Mouse (Mus musculus) left cerebral cortex, postnatal 10 days (tissue): ENCODE measurements around the gene Zfp148. TPM values are rescaled to one million over a fixed set of nuclear protein-coding genes. Genes with fewer than 3 reads are reported as not detected.
A peak's percentile ranks its signal among the peaks of the same experiment; 100 is the strongest.
"Not testable (repeated sequence)": the region's sequence is repeated elsewhere in the genome, so short reads cannot be mapped to it uniquely, and the experiment has no call there.

Experiments used
- DNase-seq, 2 experiments: peaks; one replicate each; pipeline ENCODE4 v3.0.0; 2021 to 2022; ENCODE audit warnings: low spot score in 2 of 2, mixed read lengths in 1 of 2; ENCODE audit errors: extremely low spot score in 1 of 2
- intact Hi-C: fragments of 180-260 bp; cut with DNase I; formaldehyde crosslinking; loops from one replicate; pipeline ENCODE4 v1.15.1; 2025
- total RNA-seq, 2 experiments: library from RNA; stranded (reverse); gene quantifications; 2 replicates each; pipeline ENCODE4 v1.2.3; 2021

Zfp148 gene
- total RNA-seq, 2 experiments from 2014 or later = 86.2 to 99.7 TPM

GRCm38 (mm10) chr16:33431660-33432059 lies 51.0 kb downstream of the Zfp148 start:
- no peak for DNase-seq
- intact Hi-C loops = no loop called here

- intact Hi-C loops = no loop called here
- DNase-seq = no peak
Observed at GRCm38 (mm10) chr16:33441065-33441464, 60.4 kb downstream of the Zfp148 start.

GRCm38 (mm10) chr16:33446830-33447229 lies 66.2 kb downstream of the Zfp148 start:
- DNase-seq = no peak
- intact Hi-C loops = no loop called here

GRCm38 (mm10) chr16:33453826-33454225 lies 73.2 kb downstream of the Zfp148 start:
- intact Hi-C loops = no loop called here

GRCm38 (mm10) chr16:33454306-33454705 lies 73.7 kb downstream of the Zfp148 start:
- DNase-seq = no peak
- intact Hi-C loops = no loop called here

More at GRCm38 (mm10) chr16:33453826-33454225, 73.2 kb downstream of the Zfp148 start:
- DNase-seq = no peak

GRCm38 (mm10) chr16:33455263-33455910 lies 74.8 kb downstream of the Zfp148 start:
- intact Hi-C loops = no loop called here
- DNase-seq = no peak

GRCm38 (mm10) chr16:33459101-33459500 lies 78.5 kb downstream of the Zfp148 start:
- DNase-seq = no peak
- intact Hi-C loops = no loop called here

- DNase-seq = no peak
- intact Hi-C loops = no loop called here
Observed at GRCm38 (mm10) chr16:33461416-33461815, 80.8 kb downstream of the Zfp148 start.

- intact Hi-C loops = no loop called here
- peak; percentile 31 to 59 for DNase-seq
Observed at GRCm38 (mm10) chr16:33464509-33465241, 84.0 kb downstream of the Zfp148 start.

- intact Hi-C loops = no loop called here
Observed at GRCm38 (mm10) chr16:33465242-33465614, 84.6 kb downstream of the Zfp148 start.

GRCm38 (mm10) chr16:33467451-33467850 lies 86.8 kb downstream of the Zfp148 start:
- no peak for DNase-seq
- intact Hi-C loops = no loop called here

More at GRCm38 (mm10) chr16:33465242-33465614, 84.6 kb downstream of the Zfp148 start:
- no peak for DNase-seq

- DNase-seq = no peak
- intact Hi-C loops = no loop called here
Observed at GRCm38 (mm10) chr16:33469973-33470372, 89.3 kb downstream of the Zfp148 start.

- intact Hi-C loops = no loop called here
Observed at GRCm38 (mm10) chr16:33474381-33474780, 93.7 kb downstream of the Zfp148 start.

GRCm38 (mm10) chr16:33479926-33480325 lies 99.3 kb downstream of the Zfp148 start:
- intact Hi-C loops = no loop called here

More at GRCm38 (mm10) chr16:33474381-33474780, 93.7 kb downstream of the Zfp148 start:
- DNase-seq = no peak

GRCm38 (mm10) chr16:33481148-33481547 lies 100.5 kb downstream of the Zfp148 start:
- no peak for DNase-seq
- intact Hi-C loops = no loop called here

More at GRCm38 (mm10) chr16:33479926-33480325, 99.3 kb downstream of the Zfp148 start:
- DNase-seq = no peak

GRCm38 (mm10) chr16:33482309-33482708 lies 101.7 kb downstream of the Zfp148 start:
- no peak for DNase-seq
- intact Hi-C loops = no loop called here

- no peak for DNase-seq
- intact Hi-C loops = no loop called here
Observed at GRCm38 (mm10) chr16:33487709-33488108, 107.1 kb downstream of the Zfp148 start.

GRCm38 (mm10) chr16:33494374-33494773 lies 113.7 kb downstream of the Zfp148 start:
- no peak for DNase-seq
- intact Hi-C loops = no loop called here

GRCm38 (mm10) chr16:33508082-33508481 lies 127.4 kb downstream of the Zfp148 start:
- intact Hi-C loops = no loop called here
- DNase-seq = no peak

GRCm38 (mm10) chr16:33509231-33509630 lies 128.6 kb downstream of the Zfp148 start:
- intact Hi-C loops = not testable (repeated sequence)

More at GRCm38 (mm10) chr16:33509231-33509630, 128.6 kb downstream of the Zfp148 start:
- not testable (repeated sequence) for DNase-seq
